Mouse (Mus musculus) heart, embryonic 15.5 days (tissue): ENCODE results near the gene Ckm. TPM values are rescaled to one million over a fixed set of nuclear protein-coding genes. Genes with fewer than 3 reads are reported as not detected.

ENCODE experiments used
- ATAC-seq: fragments of 200-750 bp; cut with Nextera tagmentation; replicated peaks from 2 replicates; pipeline ENCODE4 v1.8.0; 2017; ENCODE audit warnings: low read depth, moderate TSS enrichment; ENCODE audit not compliant: insufficient number of reproducible peaks, insufficient read depth, low FRiP score
- H3K27ac ChIP-seq: fragments of 300-500 bp; sonication (generic); 2 replicates; pipeline ENCODE4 v1.5.1; 2015; ENCODE audit warnings: mild to moderate bottlenecking, inconsistent platforms
- H3K27me3 ChIP-seq: fragments of 300-500 bp; sonication (generic); 2 replicates; pipeline ENCODE4 v1.6.1; 2015; ENCODE audit warnings: inconsistent platforms
- H3K36me3 ChIP-seq: fragments of 300-500 bp; sonication (generic); 2 replicates; pipeline ENCODE4 v1.6.1; 2015; ENCODE audit warnings: mild to moderate bottlenecking, inconsistent platforms
- H3K4me1 ChIP-seq: fragments of 300-500 bp; sonication (generic); replicated peaks from 2 replicates; pipeline ENCODE4 v1.6.1; 2015; ENCODE audit warnings: inconsistent platforms
- H3K4me2 ChIP-seq: fragments of 300-500 bp; sonication (generic); 2 replicates; pipeline ENCODE4 v1.6.1; 2015; ENCODE audit warnings: inconsistent platforms, mild to moderate bottlenecking, moderate library complexity
- H3K4me3 ChIP-seq: fragments of 300-500 bp; sonication (generic); 2 replicates; pipeline ENCODE4 v1.5.1; 2015; ENCODE audit warnings: mild to moderate bottlenecking, inconsistent platforms
- H3K9ac ChIP-seq: fragments of 300-500 bp; sonication (generic); 2 replicates; pipeline ENCODE4 v1.6.1; 2015; ENCODE audit warnings: mild to moderate bottlenecking, inconsistent platforms
- H3K9me3 ChIP-seq: fragments of 300-500 bp; sonication (generic); replicated peaks from 2 replicates; pipeline ENCODE4 v1.6.1; 2016; ENCODE audit warnings: inconsistent platforms
- WGBS: fragments of 180-500 bp; shearing (Covaris S2); methylation state at CpG from one replicate; pipeline ENCODE4 v1.1.7; 2015; ENCODE audit warnings: mixed read lengths; 5-methylcytosine and 5-hydroxymethylcytosine counted together
- polyA plus RNA-seq: library from polyadenylated mRNA; unstranded; fragments of >200 nt; fragmentation: Nextera tagmentation; extraction: Ambion mirVana; gene quantifications from 2 replicates; pipeline ENCODE4 v1.2.1, GENCODE M21; 2015

Ckm gene
- polyA plus RNA-seq, 1 experiment from 2014 or later, result 2,052 TPM

DNA sequence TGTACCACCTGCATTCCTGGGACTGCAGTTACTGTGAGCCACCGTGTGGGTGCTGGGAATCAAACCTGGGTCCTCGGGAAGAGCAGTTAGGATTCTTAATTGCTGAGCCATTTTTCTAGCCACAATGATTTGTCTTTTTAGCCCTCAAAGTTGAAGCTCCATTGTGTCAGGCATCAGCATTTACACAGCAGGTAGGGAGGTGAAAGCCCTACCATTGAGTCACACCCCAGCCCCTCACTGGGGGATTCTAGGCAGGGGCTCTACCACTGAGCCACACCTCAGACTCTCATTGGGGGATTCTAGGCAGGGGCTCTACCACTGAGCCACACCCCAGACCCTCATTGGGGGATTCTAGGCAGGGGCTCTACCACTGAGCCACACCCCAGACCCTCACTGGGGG, 31.7 kb downstream of the Ckm start:
- Histone ChIP-seq H3K27me3 (no peaks in the 10 kb centered on the region), H3K27ac (no peak overlapping the region), H3K4me2 (no peak overlapping the region), H3K9ac (no peak overlapping the region), H3K36me3 (peaks cover 90% of the 10 kb centered on the region), H3K4me1 (0 out of 2 replicates have a peak, but pooled peaks cover 1% of the 10 kb centered on the region), H3K9me3 (no peaks in the 10 kb centered on the region), H3K4me3 (no peak overlapping the region)
- no peak for ATAC-seq
- 98% methylated on average over 2 of the region's 2 CpGs for WGBS

- Histone ChIP-seq H3K27ac (no peak overlapping the region), H3K9ac (no peak overlapping the region), H3K4me3 (no peak overlapping the region), H3K4me1 (0 out of 2 replicates have a peak, but pooled peaks cover 6% of the 10 kb centered on the region), H3K36me3 (peaks cover 90% of the 10 kb centered on the region), H3K27me3 (no peaks in the 10 kb centered on the region), H3K4me2 (no peak overlapping the region), H3K9me3 (no peaks in the 10 kb centered on the region)
- no peak for ATAC-seq
- 86% methylated on average over 9 of the region's 9 CpGs for WGBS
These were observed 32.5 kb downstream of the Ckm start for GRCm38 (mm10) chr7:19437048-19437447.

- WGBS, result 59% methylated on average over 9 of the region's 9 CpGs
- H3K9me3 ChIP-seq, result no peaks in the 10 kb centered on the region
- H3K4me3 ChIP-seq, result no peak overlapping the region
- 0 out of 2 replicates have a peak, but pooled peaks cover 6% of the 10 kb centered on the region for H3K4me1 ChIP-seq
- peaks cover 65% of the 10 kb centered on the region for H3K36me3 ChIP-seq
- peak overlapping the region; percentile 41 for H3K27ac ChIP-seq
- no peaks in the 10 kb centered on the region for H3K27me3 ChIP-seq
- no peak overlapping the region for H3K4me2 ChIP-seq
- no peak for ATAC-seq
- H3K9ac ChIP-seq, result no peak overlapping the region
These were observed 37.0 kb downstream of the Ckm start for GRCm38 (mm10) chr7:19441448-19442091.

DNA sequence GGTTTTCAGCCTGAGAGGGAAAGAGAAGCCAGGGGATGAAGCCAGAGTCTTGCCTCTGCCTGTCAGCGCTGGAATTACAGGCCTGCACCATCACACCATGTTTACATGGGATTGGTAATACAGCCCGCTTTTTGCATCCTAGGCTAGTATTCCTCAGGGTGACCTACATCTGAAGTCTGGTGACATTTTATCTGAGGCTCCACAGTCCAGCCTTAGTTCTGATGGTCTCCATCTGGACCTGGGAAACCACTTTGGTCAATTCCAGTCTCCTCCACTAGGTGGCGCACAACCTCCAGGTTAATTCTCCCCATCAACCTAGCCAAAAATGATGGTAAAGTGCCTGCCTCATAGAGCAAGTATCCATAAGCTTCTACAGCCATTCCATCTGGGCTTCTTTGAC, 38.8 kb downstream of the Ckm start:
- 37% methylated on average over 3 of the region's 3 CpGs for WGBS
- Histone ChIP-seq H3K4me2 (no peak overlapping the region), H3K27me3 (no peaks in the 10 kb centered on the region), H3K36me3 (peaks cover 63% of the 10 kb centered on the region), H3K9ac (no peak overlapping the region), H3K4me1 (0 out of 2 replicates have a peak, but pooled peaks cover 6% of the 10 kb centered on the region), H3K9me3 (no peaks in the 10 kb centered on the region), H3K27ac (no peak overlapping the region), H3K4me3 (no peak overlapping the region)
- no peak; the same call in 1 of the 2 replicates for ATAC-seq

DNA sequence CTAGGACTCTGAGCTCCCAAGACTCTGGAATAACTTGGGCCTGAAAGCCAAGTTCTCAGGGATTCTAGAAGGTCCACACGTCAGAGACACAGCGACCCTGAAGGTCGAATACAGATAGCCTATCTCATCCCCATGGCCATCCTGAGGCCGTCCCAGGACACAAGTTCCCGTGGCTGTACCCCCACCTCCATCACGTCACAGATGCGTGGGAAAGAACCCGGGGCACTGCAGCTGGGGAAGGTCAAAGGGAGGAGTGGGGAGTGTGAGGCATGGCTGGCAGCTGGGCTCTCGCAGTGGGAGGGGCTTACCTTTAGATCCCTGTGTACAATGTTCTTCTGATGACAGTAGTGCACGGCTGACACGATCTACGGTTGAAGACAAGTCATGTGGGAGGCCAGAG, 40.2 kb downstream of the Ckm start:
- no peaks in the 10 kb centered on the region for H3K9me3 ChIP-seq
- no peak overlapping the region for H3K4me3 ChIP-seq
- no peak for ATAC-seq
- H3K27me3 ChIP-seq, result no peaks in the 10 kb centered on the region
- 80% methylated on average over 12 of the region's 12 CpGs for WGBS
- H3K4me1 ChIP-seq, result 0 out of 2 replicates have a peak, but pooled peaks cover 6% of the 10 kb centered on the region
- no peak overlapping the region for H3K27ac ChIP-seq
- peaks cover 60% of the 10 kb centered on the region for H3K36me3 ChIP-seq
- no peak overlapping the region for H3K9ac ChIP-seq
- H3K4me2 ChIP-seq, result no peak overlapping the region

GRCm38 (mm10) chr7:19447689-19448088, 43.1 kb downstream of the Ckm start:
- no peak overlapping the region for H3K4me2 ChIP-seq
- H3K27me3 ChIP-seq, result no peaks in the 10 kb centered on the region
- WGBS, result 91% methylated on average over 16 of the region's 16 CpGs
- no peaks in the 10 kb centered on the region for H3K4me1 ChIP-seq
- no peak for ATAC-seq
- H3K9me3 ChIP-seq, result no peaks in the 10 kb centered on the region
- no peak overlapping the region for H3K9ac ChIP-seq
- H3K36me3 ChIP-seq, result peaks cover 60% of the 10 kb centered on the region
- no peak overlapping the region for H3K4me3 ChIP-seq
- no peak overlapping the region for H3K27ac ChIP-seq

DNA sequence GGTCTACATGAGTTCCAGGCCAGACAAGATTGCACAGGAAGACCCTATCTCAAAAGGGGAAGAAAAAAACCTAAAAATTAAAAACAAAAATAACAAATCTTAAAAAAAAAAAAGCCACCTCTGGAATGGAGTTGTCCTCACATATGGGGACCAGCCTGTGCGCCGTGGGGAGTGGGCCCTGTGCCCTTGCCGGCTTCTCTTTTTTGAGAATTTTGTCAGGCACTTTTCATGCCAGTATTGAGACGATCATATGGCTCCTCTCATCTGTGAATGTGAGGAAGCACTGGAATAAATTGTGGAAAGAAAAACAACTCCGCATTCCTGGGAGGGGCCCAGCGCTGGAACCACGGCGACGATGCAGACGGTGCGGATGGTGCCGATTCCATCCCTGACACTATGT, 44.6 kb downstream of the Ckm start:
- Histone ChIP-seq H3K9me3 (no peaks in the 10 kb centered on the region), H3K27ac (no peak overlapping the region), H3K4me3 (no peak overlapping the region), H3K4me2 (no peak overlapping the region), H3K4me1 (no peaks in the 10 kb centered on the region), H3K27me3 (no peaks in the 10 kb centered on the region), H3K36me3 (peaks cover 50% of the 10 kb centered on the region), H3K9ac (no peak overlapping the region)
- 81% methylated on average over 12 of the region's 12 CpGs for WGBS
- ATAC-seq, result no peak

GRCm38 (mm10) chr7:19455186-19455585, 50.6 kb downstream of the Ckm start:
- Histone ChIP-seq H3K4me2 (no peak overlapping the region), H3K36me3 (peaks cover 21% of the 10 kb centered on the region; the same call in 1 of the 2 replicates), H3K9ac (no peak overlapping the region), H3K27me3 (no peaks in the 10 kb centered on the region), H3K4me3 (no peak overlapping the region), H3K9me3 (no peaks in the 10 kb centered on the region), H3K27ac (no peak overlapping the region), H3K4me1 (peaks cover 25% of the 10 kb centered on the region)
- WGBS, result 92% methylated on average over 4 of the region's 4 CpGs
- no peak for ATAC-seq

DNA sequence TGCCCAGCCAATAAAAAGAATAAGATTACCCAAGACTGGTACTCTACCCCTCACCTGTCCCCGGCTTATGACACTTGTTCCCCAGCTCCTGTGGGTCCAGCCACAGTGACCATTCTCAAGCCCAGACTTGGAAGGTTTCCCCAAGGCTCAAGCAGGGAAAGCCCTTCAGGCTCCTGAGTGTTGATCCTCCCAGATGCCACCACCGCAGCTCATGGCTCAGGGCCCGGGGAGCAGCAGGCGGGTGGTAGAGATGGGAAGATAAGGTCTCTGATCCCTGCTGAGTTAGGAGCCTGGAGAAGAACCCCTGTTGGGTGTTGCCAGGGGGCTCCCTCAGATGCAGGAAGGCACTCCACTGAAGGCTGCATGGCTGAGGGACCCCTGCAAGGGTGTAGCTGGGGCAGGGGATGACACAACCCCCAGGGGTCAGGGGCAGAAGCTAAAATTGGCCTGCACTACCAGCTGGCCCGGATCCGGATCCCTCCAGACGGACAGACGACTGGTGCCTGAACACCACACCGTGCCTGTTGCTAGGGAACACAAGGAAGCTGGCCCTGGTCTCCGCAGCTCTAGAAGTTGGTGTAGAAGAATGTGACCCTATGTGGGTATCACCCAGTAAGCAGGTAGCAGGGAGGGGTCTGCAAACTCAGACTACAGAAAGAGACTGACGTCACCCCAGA, 51.4 kb downstream of the Ckm start:
- H3K9ac ChIP-seq, result no peak overlapping the region
- H3K27ac ChIP-seq, result no peak overlapping the region
- H3K4me3 ChIP-seq, result no peak overlapping the region
- peaks cover 13% of the 10 kb centered on the region; the same call in 1 of the 2 replicates for H3K36me3 ChIP-seq
- ATAC-seq, result no peak
- 53% methylated on average over 11 of the region's 11 CpGs for WGBS
- no peaks in the 10 kb centered on the region for H3K9me3 ChIP-seq
- H3K27me3 ChIP-seq, result no peaks in the 10 kb centered on the region
- H3K4me2 ChIP-seq, result no peak overlapping the region
- peaks cover 25% of the 10 kb centered on the region for H3K4me1 ChIP-seq

GRCm38 (mm10) chr7:19456628-19457027, 52.1 kb downstream of the Ckm start:
- Histone ChIP-seq H3K27ac (no peak overlapping the region), H3K9me3 (no peaks in the 10 kb centered on the region), H3K4me1 (peaks cover 25% of the 10 kb centered on the region), H3K4me2 (peak overlapping the region; percentile 86), H3K36me3 (peaks cover 7% of the 10 kb centered on the region; the same call in 1 of the 2 replicates), H3K4me3 (peak overlapping the region; percentile 93), H3K9ac (no peak overlapping the region), H3K27me3 (no peaks in the 10 kb centered on the region)
- no peak for ATAC-seq
- WGBS, result 93% methylated on average over 7 of the region's 7 CpGs

DNA sequence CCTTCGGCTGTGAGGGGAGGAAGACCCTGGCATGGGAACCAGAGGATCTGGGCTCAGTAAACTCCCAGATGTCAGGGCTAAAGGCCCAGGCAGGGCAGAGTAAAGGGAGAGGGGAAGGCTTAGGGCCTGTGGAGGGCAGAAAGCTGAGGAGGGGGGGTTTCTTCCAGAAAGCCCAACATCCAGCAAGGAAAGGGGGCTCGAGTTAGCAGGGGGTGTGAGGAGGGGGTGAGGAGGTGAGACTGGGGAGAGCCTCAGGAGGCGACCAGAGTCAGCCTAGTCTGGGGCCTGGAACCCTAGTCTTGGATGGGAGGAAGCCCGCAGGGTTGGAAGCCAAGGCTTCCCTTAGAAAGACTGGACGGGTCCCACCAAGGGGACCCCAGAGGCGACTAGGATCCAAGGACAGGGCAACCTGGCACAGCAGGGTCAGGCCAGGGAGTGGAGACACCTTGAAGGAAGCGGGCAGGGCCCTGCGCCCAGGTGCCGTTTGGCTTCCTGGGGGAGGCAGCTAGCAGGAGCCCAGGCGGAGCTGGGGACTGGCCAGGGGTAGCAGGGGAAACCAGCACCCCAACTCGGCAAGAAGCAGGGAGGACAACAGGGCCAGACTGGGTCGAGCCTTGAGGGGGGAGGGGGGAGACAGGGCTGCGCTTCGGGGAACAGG, 53.0 kb downstream of the Ckm start:
- H3K27ac ChIP-seq, result peak overlapping the region; percentile 82
- peak overlapping the region; percentile 94 for H3K9ac ChIP-seq
- ATAC-seq, result no peak; the same call in 1 of the 2 replicates
- H3K4me3 ChIP-seq, result peak overlapping the region; percentile 93
- no peaks in the 10 kb centered on the region for H3K36me3 ChIP-seq
- no peaks in the 10 kb centered on the region for H3K9me3 ChIP-seq
- 5% methylated on average over 14 of the region's 14 CpGs for whole genome bisulfite sequencing
- peak overlapping the region; percentile 86 for H3K4me2 ChIP-seq
- H3K4me1 ChIP-seq, result peaks cover 30% of the 10 kb centered on the region
- H3K27me3 ChIP-seq, result no peaks in the 10 kb centered on the region
